Mouse (Mus musculus) v-Abl transformed pro-B cells (cell line): ENCODE data around the gene Gm20388.

ENCODE experiments used
- in situ Hi-C, 2 experiments: fragments of 400-800 bp; cut with MboI; formaldehyde crosslinking; loops; one replicate each; pipeline ENCODE4 v1.15.1; 2025; ENCODE audit not compliant: unreplicated experiment in 2 of 2

Gene Gm20388

GRCm38 (mm10) chr8:120594571-120594970, 683.9 kb downstream of the Gm20388 start:
- in situ Hi-C loops = loop anchor here in 1 of 2 experiments (10.0 kb wide), 2 partner anchors 60 to 190 kb away; no protein-coding TSS in a partner anchor

GRCm38 (mm10) chr8:120595963-120596362, 685.3 kb downstream of the Gm20388 start:
- in situ Hi-C loops = loop anchor here (5.0 to 10.0 kb wide), 3 partner anchors 61 to 191 kb away; no protein-coding TSS in a partner anchor

GRCm38 (mm10) chr8:120598579-120598978, 687.9 kb downstream of the Gm20388 start:
- in situ Hi-C loops = loop anchor here (5.0 to 10.0 kb wide), 3 partner anchors 64 to 194 kb away; no protein-coding TSS in a partner anchor

GRCm38 (mm10) chr8:120599504-120599903, 688.9 kb downstream of the Gm20388 start:
- in situ Hi-C loops = loop anchor here (5.0 to 10.0 kb wide), 3 partner anchors 65 to 195 kb away; no protein-coding TSS in a partner anchor

- in situ Hi-C loops = loop anchor here in 1 of 2 experiments (25.0 kb wide), 1 partner anchor 640 kb away; no protein-coding TSS in a partner anchor
Measured at GRCm38 (mm10) chr8:120602672-120603071, 692.0 kb downstream of the Gm20388 start.

- in situ Hi-C loops = loop anchor here in 1 of 2 experiments (25.0 kb wide), 1 partner anchor 645 kb away; no protein-coding TSS in a partner anchor
Measured at GRCm38 (mm10) chr8:120607460-120607859, 696.8 kb downstream of the Gm20388 start.

- in situ Hi-C loops = loop anchor here in 1 of 2 experiments (25.0 kb wide), 1 partner anchor 646 kb away; no protein-coding TSS in a partner anchor
Measured at GRCm38 (mm10) chr8:120607885-120608284, 697.2 kb downstream of the Gm20388 start.

GRCm38 (mm10) chr8:120610824-120611223, 700.2 kb downstream of the Gm20388 start:
- in situ Hi-C loops = loop anchor here (5.0 to 25.0 kb wide), 4 partner anchors 289 to 649 kb away; no protein-coding TSS in a partner anchor

GRCm38 (mm10) chr8:120614491-120614890, 703.9 kb downstream of the Gm20388 start:
- in situ Hi-C loops = loop anchor here (5.0 to 25.0 kb wide), 4 partner anchors 292 to 652 kb away; no protein-coding TSS in a partner anchor

GRCm38 (mm10) chr8:120616663-120617626, 706.3 kb downstream of the Gm20388 start:
- in situ Hi-C loops = loop anchor here in 1 of 2 experiments (25.0 kb wide), 1 partner anchor 655 kb away; no protein-coding TSS in a partner anchor

GRCm38 (mm10) chr8:120618110-120618509, 707.5 kb downstream of the Gm20388 start:
- in situ Hi-C loops = loop anchor here in 1 of 2 experiments (25.0 kb wide), 1 partner anchor 656 kb away; no protein-coding TSS in a partner anchor

- in situ Hi-C loops = loop anchor here in 1 of 2 experiments (25.0 kb wide), 1 partner anchor 657 kb away; no protein-coding TSS in a partner anchor
Measured at GRCm38 (mm10) chr8:120619235-120620180, 708.9 kb downstream of the Gm20388 start.

- in situ Hi-C loops = loop anchor here in 1 of 2 experiments (25.0 kb wide), 1 partner anchor 658 kb away; no protein-coding TSS in a partner anchor
Measured at GRCm38 (mm10) chr8:120620441-120620840, 709.8 kb downstream of the Gm20388 start.

GRCm38 (mm10) chr8:120622161-120622560, 711.5 kb downstream of the Gm20388 start:
- in situ Hi-C loops = loop anchor here in 1 of 2 experiments (25.0 kb wide), 1 partner anchor 660 kb away; no protein-coding TSS in a partner anchor

GRCm38 (mm10) chr8:120623608-120624007, 713.0 kb downstream of the Gm20388 start:
- in situ Hi-C loops = loop anchor here in 1 of 2 experiments (25.0 kb wide), 1 partner anchor 661 kb away; no protein-coding TSS in a partner anchor

GRCm38 (mm10) chr8:120626461-120626860, 715.8 kb downstream of the Gm20388 start:
- in situ Hi-C loops = no loop called here

GRCm38 (mm10) chr8:120627298-120627697, 716.7 kb downstream of the Gm20388 start:
- in situ Hi-C loops = no loop called here

GRCm38 (mm10) chr8:120630031-120630430, 719.4 kb downstream of the Gm20388 start:
- in situ Hi-C loops = no loop called here

GRCm38 (mm10) chr8:120630848-120631247, 720.2 kb downstream of the Gm20388 start:
- in situ Hi-C loops = no loop called here
